Mouse (Mus musculus) testis, postnatal 14 days (tissue): ENCODE results near the gene Efcab1.
A peak's percentile ranks its signal among the peaks of the same experiment; 100 is the strongest.
"Not testable (repeated sequence)": the region's sequence is repeated elsewhere in the genome, so short reads cannot be mapped to it uniquely, and the experiment has no call there.

Experiments
- DNase-seq: peaks from one replicate; pipeline ENCODE4 v3.0.0; 2021; ENCODE audit warnings: low spot score

The Efcab1 gene

DNA sequence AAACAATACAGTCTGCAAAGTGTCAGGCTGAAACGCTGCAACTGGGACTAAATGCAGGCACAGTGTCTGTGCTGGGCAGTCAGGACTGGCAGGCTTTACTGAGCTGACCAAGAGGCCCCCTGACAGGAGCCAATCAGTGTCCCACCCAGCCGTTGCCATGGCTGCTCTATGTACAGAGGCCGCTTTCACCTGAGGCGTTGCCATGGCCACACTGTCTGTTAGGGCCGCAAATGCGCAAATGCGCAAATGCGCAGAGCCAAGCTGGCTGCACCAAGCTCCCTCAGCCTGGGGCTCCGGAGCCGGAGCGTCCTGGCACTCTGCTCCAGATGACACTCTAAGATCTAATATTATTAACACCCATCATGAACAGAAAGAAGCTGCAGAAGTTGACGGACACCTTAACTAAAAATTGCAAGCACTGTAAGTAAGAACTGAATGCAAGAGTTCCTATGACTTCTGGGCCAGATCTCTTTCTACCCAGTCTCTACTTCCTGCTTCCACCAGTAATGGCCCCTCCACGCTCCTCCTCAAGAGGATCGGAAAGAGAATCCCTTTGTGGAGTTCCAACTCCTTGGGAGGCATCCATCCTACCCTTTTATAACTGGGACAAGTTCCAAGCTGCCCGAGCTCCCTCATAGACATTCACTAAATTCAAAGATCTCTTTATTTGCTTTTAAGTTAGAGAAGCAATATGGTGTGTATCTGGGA lies at the start of gene Efcab1:
TSS of gene Efcab1 (plus strand) at position 214 of the 708 bp plus-strand sequence.
- DNase-seq, result peak; percentile 19

DNA sequence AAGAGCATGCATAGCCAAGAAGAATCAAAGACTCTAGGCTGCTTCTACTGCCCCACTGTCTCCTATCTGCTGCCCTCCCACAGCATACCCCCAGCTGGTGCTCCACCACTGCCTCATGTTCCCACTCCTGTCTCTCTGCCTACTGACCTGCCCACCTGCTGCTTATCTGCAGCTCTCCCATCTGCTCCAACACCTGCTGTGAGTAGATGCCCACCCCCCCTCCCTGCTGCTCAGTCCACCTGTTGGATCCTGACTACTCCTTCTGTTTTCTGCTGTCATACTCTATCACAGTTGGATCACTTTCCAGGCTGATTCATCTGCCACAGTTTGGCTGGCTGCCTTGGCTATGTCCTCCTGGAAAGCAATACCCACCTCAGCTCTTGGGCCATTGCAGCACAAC lies 47.0 kb upstream of the Efcab1 start:
- DNase-seq, result no peak

DNA sequence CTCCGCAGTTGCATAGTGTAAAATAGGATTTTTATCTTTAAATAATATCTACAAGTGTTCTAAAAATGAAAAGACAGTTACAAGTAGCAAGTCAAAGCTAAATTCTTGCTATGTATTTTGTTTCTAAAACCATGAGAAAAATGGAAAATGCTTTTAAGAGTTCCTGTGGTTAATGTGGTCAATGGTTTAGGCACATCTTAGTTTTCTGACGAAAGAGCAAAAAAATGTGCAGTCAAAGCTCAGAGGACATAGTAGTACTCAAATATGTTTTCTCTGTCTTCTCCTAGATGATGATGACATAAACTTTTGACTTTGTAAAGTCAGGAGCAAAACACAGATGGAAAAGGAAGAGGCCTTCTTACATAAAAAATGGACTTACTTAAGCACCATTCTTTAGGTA lies 21.5 kb upstream of the Efcab1 start:
- DNase-seq, result no peak

DNA sequence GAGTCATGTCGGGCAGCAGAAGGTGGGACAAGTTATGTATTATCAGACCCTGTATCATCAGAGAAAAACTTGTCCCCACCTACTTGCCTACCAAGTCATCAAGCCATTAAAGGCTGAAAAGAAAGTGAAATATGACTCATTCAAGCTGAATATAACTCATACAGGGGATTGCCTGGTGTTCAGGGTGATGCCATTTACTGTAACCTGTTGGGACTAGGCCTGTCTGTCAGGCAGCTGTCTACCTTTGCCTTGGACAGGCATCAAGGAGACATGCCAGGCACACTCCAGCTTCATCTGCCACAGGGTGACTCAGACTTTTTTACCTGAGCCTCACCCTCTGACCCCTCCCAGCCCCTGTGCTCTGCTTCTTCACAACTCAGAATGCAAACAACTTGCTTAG lies 21.0 kb upstream of the Efcab1 start:
- DNase-seq, result no peak

DNA sequence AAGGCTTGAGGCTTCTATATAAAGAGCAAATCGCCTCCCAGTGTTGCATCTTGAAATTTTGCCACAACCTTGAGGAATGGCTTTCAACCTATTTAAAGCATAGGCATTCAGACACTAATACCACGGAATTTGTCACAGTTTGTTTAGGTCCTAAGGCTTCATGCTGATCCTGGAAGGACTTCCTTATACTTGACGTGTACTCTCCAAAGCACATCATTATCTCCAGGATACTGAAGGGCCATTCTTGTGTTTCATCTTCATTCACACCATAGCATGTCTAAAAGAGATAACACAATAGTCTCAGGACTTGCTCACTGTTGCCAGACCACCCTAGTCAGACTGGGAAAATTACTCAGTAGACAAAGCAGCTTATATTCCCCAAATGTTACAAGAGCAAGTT lies 13.9 kb upstream of the Efcab1 start:
- no peak for DNase-seq

DNA sequence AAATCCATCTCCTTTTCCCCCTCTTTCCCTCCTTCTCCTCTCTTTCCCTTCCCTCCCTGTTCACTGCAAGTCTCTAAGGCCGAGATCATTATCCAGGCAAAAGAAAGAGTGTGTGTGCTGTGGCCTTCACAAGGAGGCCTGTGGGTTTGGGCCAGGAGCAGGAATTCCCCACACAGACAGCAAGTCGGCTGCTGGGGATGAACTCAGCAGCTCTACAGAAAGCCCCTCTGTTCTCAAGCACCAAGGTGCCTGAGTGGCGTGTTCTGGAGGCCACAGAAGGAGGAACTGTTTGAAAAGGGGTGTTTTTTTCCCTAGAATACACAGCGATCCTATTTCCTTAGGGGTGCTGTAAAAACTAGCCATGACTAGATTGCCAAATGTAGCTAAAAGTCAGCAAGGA lies 12.5 kb upstream of the Efcab1 start:
- no peak for DNase-seq

DNA sequence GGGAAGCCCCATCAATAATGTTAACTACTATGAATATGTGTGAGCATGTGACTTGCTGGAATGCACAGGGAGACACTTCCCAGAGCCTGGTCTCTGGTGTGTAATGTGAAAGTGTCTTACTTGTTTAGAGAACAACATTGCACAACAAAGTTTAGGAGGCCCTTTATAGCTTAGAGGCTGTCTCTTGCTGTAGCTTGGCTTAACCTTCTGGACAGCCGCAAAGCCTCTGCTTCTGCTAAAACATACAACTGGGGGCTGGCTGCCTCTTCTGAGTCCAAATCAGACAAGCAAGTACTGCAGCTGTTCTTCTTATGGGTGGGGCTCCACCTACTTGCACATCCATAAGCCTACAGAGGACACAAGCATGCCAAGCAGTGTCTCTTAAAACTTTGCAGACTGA lies 11.7 kb upstream of the Efcab1 start:
- DNase-seq, result no peak

DNA sequence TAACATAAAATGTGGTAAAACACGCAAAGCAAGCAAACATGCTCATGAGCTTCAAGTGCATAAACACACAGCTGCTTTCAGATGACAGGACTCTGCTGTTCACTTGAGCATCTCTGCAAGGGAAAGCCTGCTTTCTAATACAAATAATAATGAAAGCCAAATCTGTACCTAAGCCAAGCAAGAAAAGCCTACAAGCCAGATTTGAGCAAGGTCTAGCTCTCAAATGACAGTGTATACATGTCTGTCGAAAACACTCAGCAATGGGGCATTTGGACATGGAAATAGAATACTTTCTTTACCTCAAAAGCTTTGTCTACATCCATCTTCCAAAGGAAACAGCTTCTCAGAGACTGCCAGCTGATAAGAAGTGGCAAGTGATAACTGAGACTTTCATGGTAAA lies 10.9 kb upstream of the Efcab1 start:
- DNase-seq, result no peak

DNA sequence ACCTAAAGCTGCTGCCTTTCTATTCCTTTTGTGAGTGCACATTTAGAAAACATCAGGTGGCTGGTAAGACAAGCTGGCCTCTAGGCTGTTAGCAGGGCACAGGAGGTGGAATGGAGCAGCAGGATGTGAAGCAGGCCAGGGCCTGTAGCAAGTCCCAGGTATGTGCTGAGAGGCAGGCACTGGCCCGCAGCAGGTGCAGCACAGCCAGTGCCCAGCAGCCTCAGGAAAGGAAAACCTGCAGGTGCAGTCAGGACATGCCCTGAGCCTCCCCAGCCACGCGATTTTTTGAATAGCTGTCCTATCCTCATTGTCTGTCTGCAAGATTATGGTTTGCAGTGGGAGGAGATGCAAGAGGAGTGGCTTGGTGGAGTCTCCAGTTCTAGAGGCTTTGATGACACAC lies 24.3 kb downstream of the Efcab1 start:
- not testable (repeated sequence) for DNase-seq

DNA sequence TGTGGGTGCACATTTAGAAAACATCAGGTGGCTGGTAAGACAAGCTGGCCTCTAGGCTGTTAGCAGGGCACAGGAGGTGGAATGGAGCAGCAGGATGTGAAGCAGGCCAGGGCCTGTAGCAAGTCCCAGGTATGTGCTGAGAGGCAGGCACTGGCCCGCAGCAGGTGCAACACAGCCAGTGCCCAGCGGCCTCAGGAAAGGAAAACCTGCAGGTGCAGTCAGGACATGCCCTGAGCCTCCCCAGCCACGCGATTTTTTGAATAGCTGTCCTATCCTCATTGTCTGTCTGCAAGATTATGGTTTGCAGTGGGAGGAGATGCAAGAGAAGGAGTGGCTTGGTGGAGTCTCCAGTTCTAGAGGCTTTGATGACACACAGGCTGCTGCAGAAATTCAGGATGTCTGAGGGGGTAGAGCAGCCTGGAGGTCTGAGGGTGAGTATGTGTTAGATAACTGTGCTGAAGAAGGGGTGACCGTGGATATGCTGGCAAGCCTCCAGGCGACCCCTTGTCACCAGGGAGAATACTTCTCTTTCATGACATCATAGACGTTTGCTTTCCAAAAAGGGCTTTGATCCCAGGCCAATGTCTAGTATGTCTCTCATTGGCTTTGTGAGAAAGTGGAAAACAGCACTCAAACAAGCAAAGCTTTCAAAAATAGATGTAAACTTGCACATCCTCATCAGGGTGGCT lies 30.2 kb downstream of the Efcab1 start:
- DNase-seq, result not testable (repeated sequence)

DNA sequence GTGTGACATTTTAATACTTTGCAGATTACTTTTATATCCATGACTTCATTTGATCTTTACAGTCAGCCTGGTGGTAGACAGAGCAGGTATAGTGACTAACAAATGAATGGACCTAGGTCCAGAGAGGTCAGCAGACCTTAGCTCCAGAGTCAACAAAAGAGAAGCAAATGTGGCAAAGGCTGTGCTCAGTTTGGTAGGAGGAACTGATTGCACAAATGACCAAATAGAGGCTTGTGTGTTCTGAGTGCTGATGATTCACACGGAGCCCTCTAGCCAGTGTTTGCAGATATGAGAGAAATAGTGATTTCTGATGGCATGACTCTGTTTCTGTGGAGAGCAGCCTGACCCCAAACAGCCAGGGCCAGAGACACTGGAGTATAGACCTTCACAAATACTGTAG lies 33.1 kb downstream of the Efcab1 start:
- DNase-seq, result no peak

DNA sequence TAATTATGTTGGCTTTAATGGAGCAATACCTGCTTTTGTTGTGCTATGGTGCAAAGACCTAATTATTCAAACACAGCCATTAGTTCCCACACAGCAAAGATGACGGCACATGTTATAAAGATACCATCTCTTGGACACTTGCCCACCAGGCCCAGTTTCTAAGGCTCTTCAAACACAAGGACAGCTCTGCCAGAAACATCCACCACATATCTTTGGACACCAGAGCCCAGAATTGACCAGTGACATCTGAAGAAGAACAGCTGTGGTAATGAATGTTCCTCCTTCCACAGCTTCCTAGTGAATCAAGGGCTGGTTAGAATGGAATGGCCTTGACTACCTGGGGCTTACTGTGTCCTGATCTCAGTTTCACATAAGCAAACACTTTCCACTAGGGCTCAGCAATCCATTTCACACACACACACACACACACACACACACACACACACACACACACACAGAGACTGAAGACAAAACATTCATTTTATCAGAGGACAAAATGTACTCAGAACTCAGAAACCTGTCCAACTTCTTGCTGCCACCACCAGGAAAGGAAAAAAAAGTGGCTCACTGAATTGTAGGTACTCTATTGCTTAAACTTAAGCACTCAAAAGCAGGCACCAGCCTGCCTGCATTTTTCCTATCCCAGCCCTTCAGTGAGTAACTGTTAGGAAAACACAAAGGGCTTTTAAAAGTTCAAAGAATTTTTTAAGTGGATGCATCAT lies 33.7 kb downstream of the Efcab1 start:
- peak; percentile 24 for DNase-seq

DNA sequence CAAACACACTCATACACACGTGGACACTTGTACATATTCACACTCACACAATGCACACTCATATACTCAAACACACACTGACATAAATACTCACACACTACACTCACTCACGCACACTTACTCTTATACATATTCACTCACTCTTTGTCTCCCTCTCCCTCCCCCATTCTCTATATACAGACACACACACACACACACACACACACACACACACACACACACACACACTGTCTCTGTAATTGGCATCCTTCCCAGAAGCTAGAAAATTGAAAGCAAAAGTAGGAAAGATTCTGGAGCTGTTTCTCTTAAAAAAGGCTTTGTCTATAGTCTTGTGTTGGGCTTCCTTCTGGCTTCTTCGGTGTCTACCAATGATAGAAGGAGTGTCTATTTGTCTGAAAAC lies 34.5 kb downstream of the Efcab1 start:
- no peak for DNase-seq

DNA sequence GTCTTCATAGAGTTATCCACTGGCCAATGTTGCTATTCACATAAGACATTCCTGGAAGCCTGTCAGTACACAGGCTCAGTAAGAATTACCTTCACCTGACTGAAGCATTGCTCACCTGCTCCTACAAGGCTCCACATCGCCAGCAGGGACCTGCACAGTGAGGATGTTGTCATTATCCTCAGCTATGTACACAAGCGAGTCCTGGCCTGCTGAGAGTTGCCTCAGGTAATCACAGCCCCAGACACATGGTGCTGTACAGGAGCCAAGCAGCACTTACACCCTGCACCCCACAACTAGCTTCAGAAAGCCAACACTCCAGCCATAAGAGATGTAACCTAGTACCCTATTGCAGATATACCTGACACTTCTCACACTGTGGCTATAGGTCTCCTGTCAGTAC lies 37.1 kb downstream of the Efcab1 start:
- no peak for DNase-seq

DNA sequence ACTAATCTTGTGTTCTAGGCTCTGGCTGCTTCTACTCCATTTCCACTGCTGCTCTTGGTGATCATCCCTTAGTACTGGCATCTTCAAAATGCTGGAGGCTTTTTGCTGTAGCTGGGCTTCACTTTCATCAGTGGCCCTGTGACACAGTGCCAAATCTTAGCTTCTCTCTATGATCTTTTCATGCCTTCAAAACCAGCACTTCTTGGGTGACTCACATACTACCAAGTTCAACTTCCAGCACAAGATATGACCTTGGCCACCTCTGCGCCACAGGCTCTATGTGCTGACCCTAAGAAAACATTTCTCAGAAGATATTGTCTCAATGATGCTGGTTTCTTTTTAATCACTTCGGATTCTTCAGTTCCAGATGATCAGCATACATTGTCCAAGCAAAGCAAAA lies 41.2 kb downstream of the Efcab1 start:
- not testable (repeated sequence) for DNase-seq

DNA sequence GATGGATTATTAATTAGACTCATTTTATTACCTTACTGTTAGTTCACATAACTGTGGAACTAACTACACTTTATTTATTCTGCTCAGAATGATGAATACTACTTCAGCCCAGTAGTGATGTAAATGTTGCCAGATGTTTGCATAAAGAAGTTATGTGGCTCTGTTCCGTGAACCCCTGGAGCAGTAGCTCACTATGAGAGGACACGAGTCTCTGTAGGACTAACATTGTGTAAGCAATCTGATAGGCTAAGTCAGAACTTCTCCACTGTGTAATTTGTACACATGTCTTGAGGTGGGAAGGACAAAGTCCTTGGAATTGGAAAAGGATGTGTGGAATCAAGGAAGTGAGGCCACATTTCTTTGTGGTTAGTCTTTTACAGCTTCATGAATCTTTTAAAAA lies 45.5 kb downstream of the Efcab1 start:
- DNase-seq, result no peak

DNA sequence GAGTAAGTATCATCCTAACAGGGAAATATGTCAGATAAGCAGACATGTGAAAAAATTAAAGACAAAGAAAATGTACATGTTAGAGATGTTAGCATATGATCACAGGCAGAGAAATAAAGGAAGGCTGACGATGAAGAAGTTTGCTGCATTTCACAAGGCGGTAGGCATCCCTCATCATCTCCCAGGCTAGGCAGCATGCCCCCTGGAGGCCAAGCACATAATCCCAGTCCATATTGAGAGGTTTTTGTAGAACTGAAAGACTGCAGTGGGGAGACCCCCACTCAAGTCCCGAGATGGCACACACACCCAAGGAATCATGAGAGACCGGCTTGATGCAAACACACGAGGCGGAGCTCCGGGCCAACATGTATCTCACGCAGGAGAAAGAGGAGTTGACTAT lies 53.3 kb downstream of the Efcab1 start:
- DNase-seq, result no peak

DNA sequence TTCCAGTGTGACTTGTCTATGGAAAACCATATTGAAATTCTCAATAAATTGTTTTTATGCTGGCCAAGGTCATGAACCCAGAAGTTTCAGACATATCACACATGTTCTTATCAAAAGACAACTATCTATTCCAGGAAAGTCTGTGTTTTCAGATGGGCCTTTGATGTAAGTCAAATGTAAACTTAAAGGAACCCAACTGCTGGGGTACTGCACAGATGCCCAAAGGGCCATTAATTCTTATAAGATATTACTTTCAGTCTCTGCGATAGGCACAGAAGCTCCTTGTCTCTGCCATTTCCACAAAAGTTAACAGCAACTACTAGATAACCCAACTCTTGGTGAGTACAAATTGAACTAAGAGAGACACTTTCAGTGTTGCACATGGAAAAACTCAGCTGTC lies 67.3 kb downstream of the Efcab1 start:
- no peak for DNase-seq

DNA sequence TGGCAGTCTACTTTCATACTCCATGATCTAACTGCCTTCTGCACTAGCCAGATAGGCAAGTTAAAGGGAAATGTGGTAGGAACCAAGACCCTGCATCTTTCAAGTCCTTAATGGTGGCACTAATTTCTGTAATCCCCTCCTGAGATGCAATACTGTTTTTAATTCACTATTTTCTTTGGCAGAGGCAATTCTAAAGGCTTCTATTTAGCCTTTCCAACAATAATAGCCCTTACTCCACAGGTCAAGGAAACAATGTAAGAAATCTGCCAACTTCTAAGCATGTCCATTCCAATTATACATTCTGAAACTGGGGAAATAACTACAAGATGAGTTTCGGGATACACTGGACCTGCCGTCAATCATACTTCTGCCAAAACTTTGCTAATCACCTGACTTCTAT lies 72.8 kb downstream of the Efcab1 start:
- no peak for DNase-seq

DNA sequence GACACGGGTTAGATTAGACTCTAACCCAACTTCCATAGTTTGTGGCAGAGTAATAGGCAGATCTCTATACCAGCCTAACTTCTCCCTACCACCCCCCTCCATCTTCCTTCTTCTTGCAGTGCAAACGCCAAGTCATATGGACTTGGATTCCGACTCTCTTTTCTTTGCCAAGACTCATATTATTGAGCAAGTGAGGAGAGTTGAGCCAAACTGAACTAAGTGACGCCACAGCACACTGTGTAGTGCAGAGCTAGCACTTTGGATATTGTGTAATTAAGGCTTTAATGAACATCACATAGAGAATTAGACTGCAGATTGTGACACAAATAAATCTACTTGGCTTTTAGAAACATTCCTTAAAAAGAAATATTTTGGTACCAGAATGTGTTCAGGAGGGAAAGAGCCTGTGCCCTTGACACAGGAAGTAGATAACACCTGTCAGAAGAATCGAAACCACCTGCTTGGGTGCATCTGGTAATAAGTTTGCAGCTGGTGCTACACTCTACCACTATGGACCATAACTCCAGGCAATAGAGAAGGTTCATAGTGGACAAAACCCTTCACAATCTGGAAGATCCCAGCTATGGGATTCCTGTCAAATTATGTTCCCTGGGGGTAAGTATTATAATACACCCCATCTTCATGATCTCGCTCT lies 83.3 kb downstream of the Efcab1 start:
- no peak for DNase-seq

DNA sequence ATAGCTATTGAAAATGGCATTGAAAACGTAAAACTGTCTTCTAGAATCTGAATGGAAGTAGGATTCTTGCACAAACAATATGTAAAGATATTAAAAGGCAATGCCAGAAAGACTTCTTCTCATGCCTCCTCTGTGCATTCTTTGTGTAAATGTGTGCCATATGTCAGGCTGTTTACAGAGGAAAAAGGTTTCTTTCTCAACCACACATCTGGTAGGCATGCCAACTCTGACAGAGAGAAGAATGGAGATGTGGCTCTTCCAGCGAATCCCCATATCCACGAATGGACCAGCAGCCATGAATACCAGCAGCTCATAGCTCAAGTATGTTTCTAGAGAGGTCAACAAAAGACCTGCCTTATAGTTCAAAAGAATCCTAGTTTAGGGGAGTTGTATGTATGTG lies 84.6 kb downstream of the Efcab1 start:
- DNase-seq, result no peak

DNA sequence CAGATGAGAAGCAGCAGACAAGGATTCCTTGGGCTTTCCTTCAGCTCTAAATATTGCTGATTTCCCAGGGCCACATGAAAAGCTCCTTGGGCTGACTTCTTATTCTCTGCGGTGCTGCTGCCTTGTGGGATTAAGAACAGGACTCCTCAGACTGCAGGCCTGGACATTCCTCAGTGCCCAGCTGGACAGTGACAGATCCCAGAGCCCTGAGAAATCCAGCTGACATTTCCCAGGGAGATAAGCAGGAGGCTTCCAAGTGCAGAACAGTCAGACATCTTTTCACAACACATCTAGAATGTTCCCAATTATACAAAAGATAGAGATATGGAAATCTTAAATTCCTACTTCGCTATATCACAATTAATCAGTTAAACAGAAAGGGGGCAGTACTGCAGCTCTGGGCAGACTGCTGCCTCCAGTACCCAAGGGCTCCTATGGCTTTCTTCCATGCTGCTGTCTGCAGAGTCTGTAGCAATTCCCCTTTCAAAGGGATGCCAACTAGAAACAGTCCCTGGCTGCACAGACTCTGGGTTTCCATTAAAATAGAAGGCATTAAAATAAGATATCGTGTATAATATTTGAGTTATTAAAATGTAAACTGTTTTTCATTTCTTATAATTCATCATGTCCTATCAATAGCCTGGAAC lies 86.2 kb downstream of the Efcab1 start:
- DNase-seq, result no peak
